Mouse (Mus musculus) ES-Bruce4 (cell line): ENCODE data around the gene Chd6. TPM values are rescaled to one million over a fixed set of nuclear protein-coding genes. Genes with fewer than 3 reads are reported as not detected.
A peak's percentile ranks its signal among the peaks of the same experiment; 100 is the strongest.

Experiments used
- H3K27ac ChIP-seq: 2 replicates; pipeline ENCODE4 v1.5.1; 2012; ENCODE audit warnings: low read length, inconsistent platforms; ENCODE audit not compliant: insufficient read depth
- H3K27me3 ChIP-seq: 2 replicates; pipeline ENCODE4 v1.6.1; 2012; ENCODE audit warnings: mild to moderate bottlenecking, low read length, inconsistent platforms; ENCODE audit not compliant: control insufficient read depth, poor library complexity, insufficient read depth, severe bottlenecking
- H3K36me3 ChIP-seq: 2 replicates; pipeline ENCODE4 v1.6.1; 2012; ENCODE audit warnings: inconsistent platforms, mild to moderate bottlenecking, low read length, moderate library complexity; ENCODE audit not compliant: control insufficient read depth, poor library complexity, insufficient read depth, severe bottlenecking
- H3K4me1 ChIP-seq: one replicate; pipeline ENCODE4 v1.8.1; 2011; ENCODE audit warnings: low read length; ENCODE audit not compliant: control insufficient read depth, insufficient read depth
- H3K4me3 ChIP-seq: 2 replicates; pipeline ENCODE4 v1.5.1; 2011; ENCODE audit warnings: low read depth, mild to moderate bottlenecking, low read length
- H3K9ac ChIP-seq: 2 replicates; pipeline ENCODE4 v1.6.1; 2012; ENCODE audit warnings: low read depth, mild to moderate bottlenecking, inconsistent platforms; ENCODE audit not compliant: poor library complexity, severe bottlenecking
- H3K9me3 ChIP-seq: replicated peaks from 2 replicates; pipeline ENCODE4 v1.6.1; 2012; ENCODE audit warnings: mild to moderate bottlenecking, low read length, inconsistent platforms; ENCODE audit not compliant: control insufficient read depth, poor library complexity, insufficient read depth, severe bottlenecking
- CTCF ChIP-seq: IDR thresholded peaks from one replicate; pipeline ENCODE4 v1.8.1; 2011; ENCODE audit warnings: low read depth, low read length
- EP300 ChIP-seq: IDR thresholded peaks from 2 replicates; pipeline ENCODE4 v1.6.1; 2011; ENCODE audit warnings: low read depth, low read length; ENCODE audit not compliant: insufficient read depth
- POLR2A ChIP-seq: IDR thresholded peaks from one replicate; pipeline ENCODE4 v1.8.1; 2011; ENCODE audit warnings: low read length; ENCODE audit not compliant: insufficient read depth
- polyA plus RNA-seq: library from polyadenylated mRNA; stranded (reverse); fragments of >200 nt; gene quantifications from 2 replicates; pipeline ENCODE4 v1.2.4, GENCODE M21; 2011; ENCODE audit warnings: low read depth; ENCODE audit not compliant: missing spikeins, insufficient read depth, insufficient read length

The Chd6 gene
- polyA plus RNA-seq, 1 experiment: 90.4 TPM

DNA sequence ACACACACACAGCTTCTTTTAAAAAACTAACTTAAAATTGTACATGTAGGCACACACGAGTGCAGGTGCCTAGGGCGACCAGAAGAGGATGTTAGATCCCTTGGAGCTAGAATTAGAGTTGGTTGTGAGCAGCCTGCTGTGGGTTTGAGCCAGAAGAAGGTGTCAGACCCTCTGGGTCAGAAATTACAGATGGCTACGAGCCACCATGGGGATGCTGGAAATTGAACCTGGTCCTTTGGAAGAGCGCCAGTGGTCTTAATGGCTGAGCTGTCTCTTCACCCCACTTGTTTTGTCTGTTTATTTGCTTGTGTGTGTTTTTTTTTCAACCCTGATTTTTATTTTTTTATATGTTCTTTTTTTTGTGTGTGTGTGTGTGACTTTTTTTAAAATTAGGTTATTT lies 174.4 kb downstream of the Chd6 start:
- H3K9ac ChIP-seq: no peak overlapping the region

DNA sequence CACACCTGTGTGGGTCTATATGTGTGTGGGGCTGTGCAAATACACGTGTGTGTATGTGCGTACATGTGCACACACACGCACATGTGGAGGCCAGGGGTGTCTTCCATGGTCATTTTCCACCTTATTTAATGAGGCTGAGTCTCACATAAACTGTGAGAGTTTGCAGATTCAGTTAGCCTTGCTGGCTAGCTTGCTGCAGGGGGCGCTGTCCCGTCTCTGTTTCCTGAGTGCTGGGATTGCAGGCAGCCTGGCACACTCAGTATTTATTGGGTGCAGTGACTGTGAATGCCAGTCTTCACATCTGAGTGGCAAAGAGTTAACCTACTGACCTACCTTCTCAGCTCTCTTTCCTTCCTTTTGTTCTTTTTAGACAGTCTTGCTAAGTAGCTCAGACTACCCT lies 175.0 kb downstream of the Chd6 start:
- no peak overlapping the region for H3K27ac ChIP-seq
- H3K4me3 ChIP-seq: no peak overlapping the region
- peak; percentile 60 for TF ChIP-seq CTCF
- no peak for TF ChIP-seq EP300
- no peak for TF ChIP-seq POLR2A
- H3K9me3 ChIP-seq: peaks cover 9% of the 10 kb centered on the region; the same call in 1 of the 2 replicates
- no peaks in the 10 kb centered on the region for H3K4me1 ChIP-seq
- no peak overlapping the region for H3K9ac ChIP-seq
- H3K27me3 ChIP-seq: no peaks in the 10 kb centered on the region; the same call in 1 of the 2 replicates
- H3K36me3 ChIP-seq: no peaks in the 10 kb centered on the region

More for the DNA sequence above, 174.4 kb downstream of the Chd6 start:
- no peaks in the 10 kb centered on the region for H3K36me3 ChIP-seq
- no peak overlapping the region for H3K4me3 ChIP-seq
- no peak overlapping the region for H3K27ac ChIP-seq
- TF ChIP-seq POLR2A (no peak), EP300 (no peak), CTCF (no peak)
- no peaks in the 10 kb centered on the region for H3K4me1 ChIP-seq
- H3K9me3 ChIP-seq: peaks cover 9% of the 10 kb centered on the region; the same call in 1 of the 2 replicates
- no peaks in the 10 kb centered on the region; the same call in 1 of the 2 replicates for H3K27me3 ChIP-seq

DNA sequence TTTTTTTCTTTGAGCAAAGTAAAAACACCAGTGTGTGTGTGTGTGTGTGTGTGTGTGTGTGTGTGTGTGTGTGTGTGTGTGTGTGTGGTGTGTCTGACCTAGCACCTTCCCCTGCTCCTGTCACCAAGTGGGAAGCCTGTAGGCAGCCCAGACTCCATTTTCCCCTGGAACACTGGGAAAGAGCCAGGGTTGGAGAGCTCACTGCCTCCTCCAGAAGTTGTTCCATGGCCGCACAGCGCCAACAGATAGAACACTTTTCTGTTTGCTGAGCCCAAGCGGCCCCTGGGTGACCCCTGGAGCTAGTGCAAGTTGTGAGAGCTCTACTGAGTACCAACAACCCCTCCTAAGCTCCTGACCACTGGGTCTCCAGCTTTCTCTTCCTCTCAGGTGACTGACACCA lies 175.9 kb downstream of the Chd6 start:
- Histone ChIP-seq H3K4me1 (no peaks in the 10 kb centered on the region), H3K9ac (no peak overlapping the region), H3K27me3 (no peaks in the 10 kb centered on the region; the same call in none of the 2 replicates), H3K4me3 (no peak overlapping the region), H3K36me3 (no peaks in the 10 kb centered on the region), H3K27ac (no peak overlapping the region), H3K9me3 (peaks cover 4% of the 10 kb centered on the region; the same call in 1 of the 2 replicates)
- TF ChIP-seq POLR2A (no peak), CTCF (no peak), EP300 (no peak)

DNA sequence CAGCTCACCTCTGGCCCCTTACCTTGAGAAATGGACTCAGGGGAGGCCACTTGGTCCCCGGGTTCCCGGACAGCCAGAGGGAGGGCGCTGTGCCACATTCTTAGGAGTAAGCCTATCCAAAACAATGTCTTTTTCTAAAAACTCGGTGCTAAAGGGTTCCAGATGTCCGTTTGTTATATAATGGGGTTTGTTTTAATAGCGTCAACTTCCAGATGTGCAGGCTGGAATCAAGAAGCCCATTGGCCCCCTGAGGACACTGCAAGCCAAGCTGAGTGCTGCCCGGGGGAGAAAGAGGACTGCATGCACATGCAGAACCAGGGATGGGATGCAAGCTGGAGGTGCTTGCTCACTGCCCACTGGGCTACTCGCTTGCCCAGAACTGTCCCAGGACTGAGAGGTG lies 176.6 kb downstream of the Chd6 start:
- Histone ChIP-seq H3K9ac (no peak overlapping the region), H3K36me3 (no peaks in the 10 kb centered on the region), H3K4me1 (no peaks in the 10 kb centered on the region), H3K4me3 (no peak overlapping the region), H3K9me3 (peaks cover 2% of the 10 kb centered on the region; the same call in 1 of the 2 replicates), H3K27me3 (no peaks in the 10 kb centered on the region; the same call in none of the 2 replicates), H3K27ac (no peak overlapping the region)
- TF ChIP-seq POLR2A (no peak), EP300 (no peak), CTCF (no peak)

DNA sequence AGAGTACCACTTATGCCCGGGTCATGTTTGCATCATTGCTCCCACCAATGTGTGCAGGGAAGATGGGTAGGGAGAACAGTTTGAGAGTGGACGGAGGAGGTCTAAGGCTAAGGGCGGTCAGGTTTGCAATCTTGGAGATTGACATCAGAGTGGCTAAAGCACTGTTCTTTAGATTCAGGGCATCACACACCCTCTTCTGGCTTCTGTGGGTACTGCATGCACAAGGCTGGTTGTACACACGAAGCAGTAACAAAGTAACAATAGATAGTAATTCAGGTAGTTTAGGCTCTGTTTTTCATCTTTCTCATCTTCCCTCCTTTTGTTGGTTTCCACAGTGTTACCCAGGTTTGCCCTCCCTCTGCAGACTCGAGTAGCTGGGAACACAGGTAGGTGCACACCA lies 177.5 kb downstream of the Chd6 start:
- Histone ChIP-seq H3K36me3 (no peaks in the 10 kb centered on the region), H3K27ac (no peak overlapping the region), H3K9me3 (no peaks in the 10 kb centered on the region), H3K9ac (no peak overlapping the region), H3K4me3 (no peak overlapping the region), H3K4me1 (no peaks in the 10 kb centered on the region), H3K27me3 (no peaks in the 10 kb centered on the region; the same call in none of the 2 replicates)
- TF ChIP-seq POLR2A (no peak), EP300 (no peak), CTCF (no peak)

DNA sequence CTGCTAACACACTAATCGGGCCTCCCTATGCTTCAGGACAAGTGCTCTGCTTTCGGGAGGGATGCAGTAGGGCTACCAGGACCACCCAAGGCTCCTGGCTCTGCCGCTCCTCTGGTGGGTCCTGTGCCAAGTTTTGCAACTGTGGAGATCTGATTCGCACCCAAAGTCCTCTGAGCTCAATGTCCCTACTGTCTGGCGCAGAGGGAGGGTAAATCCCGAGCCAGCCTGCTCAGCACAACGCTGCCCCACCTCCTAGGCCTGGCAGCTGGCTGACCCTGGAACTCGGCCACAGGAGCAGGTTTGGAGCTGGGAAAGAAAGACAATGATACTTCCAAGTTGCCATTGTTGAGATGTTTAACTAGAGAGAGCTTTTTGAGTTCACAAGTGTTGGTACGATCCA lies 183.7 kb downstream of the Chd6 start:
- H3K9me3 ChIP-seq: no peaks in the 10 kb centered on the region
- H3K36me3 ChIP-seq: no peaks in the 10 kb centered on the region
- no peak for TF ChIP-seq CTCF
- TF ChIP-seq EP300: no peak
- no peak for TF ChIP-seq POLR2A
- no peaks in the 10 kb centered on the region; the same call in none of the 2 replicates for H3K27me3 ChIP-seq
- no peak overlapping the region for H3K9ac ChIP-seq
- H3K4me3 ChIP-seq: no peak overlapping the region
- no peaks in the 10 kb centered on the region for H3K4me1 ChIP-seq
- H3K27ac ChIP-seq: no peak overlapping the region
